Mouse (Mus musculus) heart, embryonic 15.5 days (tissue): ENCODE results near the gene Slain2. TPM values are rescaled to one million over a fixed set of nuclear protein-coding genes. Genes with fewer than 3 reads are reported as not detected.

ENCODE experiments used
- ATAC-seq: fragments of 200-750 bp; cut with Nextera tagmentation; replicated peaks from 2 replicates; pipeline ENCODE4 v1.8.0; 2017; ENCODE audit warnings: low read depth, moderate TSS enrichment; ENCODE audit not compliant: insufficient number of reproducible peaks, insufficient read depth, low FRiP score
- H3K27ac ChIP-seq: fragments of 300-500 bp; sonication (generic); 2 replicates; pipeline ENCODE4 v1.5.1; 2015; ENCODE audit warnings: mild to moderate bottlenecking, inconsistent platforms
- H3K27me3 ChIP-seq: fragments of 300-500 bp; sonication (generic); 2 replicates; pipeline ENCODE4 v1.6.1; 2015; ENCODE audit warnings: inconsistent platforms
- H3K36me3 ChIP-seq: fragments of 300-500 bp; sonication (generic); 2 replicates; pipeline ENCODE4 v1.6.1; 2015; ENCODE audit warnings: mild to moderate bottlenecking, inconsistent platforms
- H3K4me1 ChIP-seq: fragments of 300-500 bp; sonication (generic); replicated peaks from 2 replicates; pipeline ENCODE4 v1.6.1; 2015; ENCODE audit warnings: inconsistent platforms
- H3K4me2 ChIP-seq: fragments of 300-500 bp; sonication (generic); 2 replicates; pipeline ENCODE4 v1.6.1; 2015; ENCODE audit warnings: inconsistent platforms, mild to moderate bottlenecking, moderate library complexity
- H3K4me3 ChIP-seq: fragments of 300-500 bp; sonication (generic); 2 replicates; pipeline ENCODE4 v1.5.1; 2015; ENCODE audit warnings: mild to moderate bottlenecking, inconsistent platforms
- H3K9ac ChIP-seq: fragments of 300-500 bp; sonication (generic); 2 replicates; pipeline ENCODE4 v1.6.1; 2015; ENCODE audit warnings: mild to moderate bottlenecking, inconsistent platforms
- H3K9me3 ChIP-seq: fragments of 300-500 bp; sonication (generic); replicated peaks from 2 replicates; pipeline ENCODE4 v1.6.1; 2016; ENCODE audit warnings: inconsistent platforms
- WGBS: fragments of 180-500 bp; shearing (Covaris S2); methylation state at CpG from one replicate; pipeline ENCODE4 v1.1.7; 2015; ENCODE audit warnings: mixed read lengths; 5-methylcytosine and 5-hydroxymethylcytosine counted together
- polyA plus RNA-seq: library from polyadenylated mRNA; unstranded; fragments of >200 nt; fragmentation: Nextera tagmentation; extraction: Ambion mirVana; gene quantifications from 2 replicates; pipeline ENCODE4 v1.2.1, GENCODE M21; 2015

The Slain2 gene
- polyA plus RNA-seq, 1 experiment from 2014 or later, result 22.5 TPM

GRCm38 (mm10) chr5:72902312-72902711, 11.8 kb upstream of the Slain2 start:
- no peaks in the 10 kb centered on the region for H3K9me3 ChIP-seq
- H3K4me3 ChIP-seq, result no peak overlapping the region
- no peak overlapping the region for H3K9ac ChIP-seq
- peaks cover 30% of the 10 kb centered on the region for H3K4me1 ChIP-seq
- ATAC-seq, result no peak
- no peaks in the 10 kb centered on the region for H3K36me3 ChIP-seq
- peak overlapping the region; percentile 69 for H3K27ac ChIP-seq
- WGBS, result 83% methylated on average over 3 of the region's 3 CpGs
- H3K4me2 ChIP-seq, result no peak overlapping the region
- no peaks in the 10 kb centered on the region for H3K27me3 ChIP-seq

GRCm38 (mm10) chr5:72902876-72903516, 11.1 kb upstream of the Slain2 start:
- Histone ChIP-seq H3K9me3 (no peaks in the 10 kb centered on the region), H3K4me3 (no peak overlapping the region), H3K27ac (peak overlapping the region; percentile 69), H3K27me3 (no peaks in the 10 kb centered on the region), H3K36me3 (no peaks in the 10 kb centered on the region), H3K4me2 (no peak overlapping the region), H3K9ac (no peak overlapping the region), H3K4me1 (peaks cover 27% of the 10 kb centered on the region)
- no peak for ATAC-seq
- WGBS, result 63% methylated on average over 3 of the region's 3 CpGs

GRCm38 (mm10) chr5:72904903-72905790, 9.0 kb upstream of the Slain2 start:
- H3K4me2 ChIP-seq, result peak overlapping the region; percentile 38; the same call in 1 of the 2 replicates
- no peaks in the 10 kb centered on the region for H3K36me3 ChIP-seq
- H3K4me1 ChIP-seq, result peaks cover 36% of the 10 kb centered on the region
- H3K4me3 ChIP-seq, result no peak overlapping the region
- WGBS, result 49% methylated on average over 18 of the region's 18 CpGs
- H3K9me3 ChIP-seq, result no peaks in the 10 kb centered on the region
- H3K9ac ChIP-seq, result no peak overlapping the region
- H3K27ac ChIP-seq, result peak overlapping the region; percentile 86
- H3K27me3 ChIP-seq, result no peaks in the 10 kb centered on the region
- peak; percentile 84 for ATAC-seq

GRCm38 (mm10) chr5:72907402-72907801, 6.7 kb upstream of the Slain2 start:
- H3K27ac ChIP-seq, result no peak overlapping the region
- no peaks in the 10 kb centered on the region for H3K36me3 ChIP-seq
- WGBS, result 83% methylated on average over 6 of the region's 6 CpGs
- H3K4me2 ChIP-seq, result no peak overlapping the region
- no peak overlapping the region for H3K4me3 ChIP-seq
- no peaks in the 10 kb centered on the region for H3K9me3 ChIP-seq
- ATAC-seq, result no peak
- no peaks in the 10 kb centered on the region for H3K27me3 ChIP-seq
- peaks cover 41% of the 10 kb centered on the region for H3K4me1 ChIP-seq
- H3K9ac ChIP-seq, result no peak overlapping the region

- Histone ChIP-seq H3K9me3 (no peaks in the 10 kb centered on the region), H3K27ac (no peak overlapping the region), H3K27me3 (no peaks in the 10 kb centered on the region), H3K4me1 (peaks cover 40% of the 10 kb centered on the region), H3K4me3 (no peak overlapping the region), H3K4me2 (no peak overlapping the region), H3K9ac (no peak overlapping the region), H3K36me3 (no peaks in the 10 kb centered on the region)
- ATAC-seq, result no peak
- WGBS, result 64% methylated on average over 8 of the region's 8 CpGs
These were observed 5.7 kb upstream of the Slain2 start for GRCm38 (mm10) chr5:72908324-72908936.

- H3K4me2 ChIP-seq, result no peak overlapping the region
- H3K9me3 ChIP-seq, result no peaks in the 10 kb centered on the region
- peaks cover 36% of the 10 kb centered on the region for H3K4me1 ChIP-seq
- no peaks in the 10 kb centered on the region for H3K36me3 ChIP-seq
- ATAC-seq, result no peak
- H3K27me3 ChIP-seq, result no peaks in the 10 kb centered on the region
- no peak overlapping the region for H3K27ac ChIP-seq
- no peak overlapping the region for H3K4me3 ChIP-seq
- WGBS, result 56% methylated on average over 4 of the region's 4 CpGs
- H3K9ac ChIP-seq, result no peak overlapping the region
These were observed 4.7 kb upstream of the Slain2 start for GRCm38 (mm10) chr5:72909363-72909762.

- H3K4me3 ChIP-seq, result no peak overlapping the region
- no peak for ATAC-seq
These were observed 3.7 kb upstream of the Slain2 start for GRCm38 (mm10) chr5:72910373-72910772.

GRCm38 (mm10) chr5:72911284-72911683, 2.8 kb upstream of the Slain2 start:
- no peak overlapping the region for H3K9ac ChIP-seq
- H3K4me3 ChIP-seq, result no peak overlapping the region
- no peaks in the 10 kb centered on the region for H3K9me3 ChIP-seq
- no peak for ATAC-seq
- no peaks in the 10 kb centered on the region for H3K27me3 ChIP-seq
- peaks cover 32% of the 10 kb centered on the region for H3K4me1 ChIP-seq
- no peaks in the 10 kb centered on the region for H3K36me3 ChIP-seq
- H3K27ac ChIP-seq, result no peak overlapping the region
- 81% methylated on average over 3 of the region's 3 CpGs for WGBS
- no peak overlapping the region for H3K4me2 ChIP-seq

More at GRCm38 (mm10) chr5:72910373-72910772, 3.7 kb upstream of the Slain2 start:
- Histone ChIP-seq H3K36me3 (no peaks in the 10 kb centered on the region), H3K27me3 (no peaks in the 10 kb centered on the region), H3K27ac (no peak overlapping the region), H3K9me3 (no peaks in the 10 kb centered on the region), H3K4me2 (no peak overlapping the region), H3K4me1 (peaks cover 33% of the 10 kb centered on the region), H3K9ac (no peak overlapping the region)
- 84% methylated on average over 1 of the region's 1 CpGs for WGBS

- Histone ChIP-seq H3K27ac (peak overlapping the region; percentile 98), H3K4me1 (peaks cover 37% of the 10 kb centered on the region), H3K9ac (peak overlapping the region; percentile 99), H3K27me3 (no peaks in the 10 kb centered on the region), H3K9me3 (no peaks in the 10 kb centered on the region), H3K36me3 (no peaks in the 10 kb centered on the region), H3K4me2 (peak overlapping the region; percentile 73), H3K4me3 (peak overlapping the region; percentile 88)
- peak; percentile 37 for ATAC-seq
- WGBS, result under 1% methylated on average over 66 of the region's 66 CpGs
These were observed 793 bp downstream of the Slain2 start for GRCm38 (mm10) chr5:72914633-72915561.

GRCm38 (mm10) chr5:72916048-72916447, 1.9 kb downstream of the Slain2 start:
- Histone ChIP-seq H3K9me3 (no peaks in the 10 kb centered on the region), H3K4me2 (peak overlapping the region; percentile 73), H3K4me1 (peaks cover 34% of the 10 kb centered on the region), H3K27me3 (no peaks in the 10 kb centered on the region), H3K36me3 (no peaks in the 10 kb centered on the region), H3K27ac (peak overlapping the region; percentile 98), H3K9ac (peak overlapping the region; percentile 99), H3K4me3 (peak overlapping the region; percentile 88)
- ATAC-seq, result no peak
- 23% methylated on average over 4 of the region's 4 CpGs for WGBS
